Mouse (Mus musculus): Measurements from ENCODE around the gene Mterf4. TPM values are rescaled to one million over a fixed set of nuclear protein-coding genes. Genes with fewer than 3 reads are reported as not detected.

The Mterf4 gene
- polyA plus RNA-seq, 1 experiment, result 17.2 TPM

GRCm38 (mm10) chr1:93267207-93267606 lies 38.5 kb downstream of the Mterf4 start:
- no peak for DNase-seq (ENCODE audit: low spot score)

- DNase-seq (ENCODE audit: low spot score), result no peak
Measured at GRCm38 (mm10) chr1:93257560-93257959, 48.2 kb downstream of the Mterf4 start.

GRCm38 (mm10) chr1:93255761-93256160 lies 50.0 kb downstream of the Mterf4 start:
- no peak for DNase-seq (ENCODE audit: low spot score)

GRCm38 (mm10) chr1:93252586-93252985 lies 53.1 kb downstream of the Mterf4 start:
- no peak for DNase-seq (ENCODE audit: low spot score)

Other genes with a start within 250 kb of the Mterf4 start
- 3.3 and 5.0 TPM in 2 replicates for gene Kif1a, start 204.0 kb downstream of the Mterf4 start, polyA plus RNA-seq (2012; rRNA removed)
- not detected in 2 replicates for gene Agxt, start 170.7 kb downstream of the Mterf4 start, polyA plus RNA-seq (2012; rRNA removed)
- gene 2310007B03Rik, start 145.0 kb downstream of the Mterf4 start, polyA plus RNA-seq (2012; rRNA removed), result 0.03 and 0.07 TPM in 2 replicates
- gene Crocc2, start 137.2 kb downstream of the Mterf4 start, polyA plus RNA-seq (2012; rRNA removed), result 0.09 and 0.10 TPM in 2 replicates
- 12.1 and 18.7 TPM in 2 replicates for gene Sned1, start 70.1 kb downstream of the Mterf4 start, polyA plus RNA-seq (2012; rRNA removed)
- 12.4 and 13.7 TPM in 2 replicates for gene Ppp1r7, start 36.9 kb upstream of the Mterf4 start, polyA plus RNA-seq (2012; rRNA removed)
- gene Pask, start 37.6 kb upstream of the Mterf4 start, polyA plus RNA-seq (2012; rRNA removed), result 2.6 and 3.1 TPM in 2 replicates
- gene Ano7, start 68.0 kb upstream of the Mterf4 start, polyA plus RNA-seq (2012; rRNA removed), result 1.3 and 1.4 TPM in 2 replicates
- gene Hdlbp, start 172.9 kb upstream of the Mterf4 start, polyA plus RNA-seq (2012; rRNA removed), result 134 and 137 TPM in 2 replicates
- gene Farp2, start 206.2 kb upstream of the Mterf4 start, polyA plus RNA-seq (2012; rRNA removed), result 4.9 and 5.3 TPM in 2 replicates

Data from urinary bladder, adult 2 months (tissue).